Mouse (Mus musculus) forebrain, embryonic 12.5 days (tissue): ENCODE data around the gene Mef2c. TPM values are rescaled to one million over a fixed set of nuclear protein-coding genes. Genes with fewer than 3 reads are reported as not detected.

Experiments
- ATAC-seq: fragments of 200-750 bp; cut with Nextera tagmentation; 2 replicates; pipeline ENCODE4 v1.8.0; 2017; ENCODE audit warnings: moderate TSS enrichment; ENCODE audit not compliant: low FRiP score
- H3K27ac ChIP-seq: fragments of 300-500 bp; sonication (generic); 2 replicates; pipeline ENCODE4 v1.5.1; 2016; ENCODE audit warnings: mild to moderate bottlenecking
- H3K27me3 ChIP-seq: fragments of 300-500 bp; sonication (generic); 2 replicates; pipeline ENCODE4 v1.6.1; 2016; ENCODE audit warnings: mild to moderate bottlenecking
- H3K36me3 ChIP-seq: fragments of 300-500 bp; sonication (generic); replicated peaks from 2 replicates; pipeline ENCODE4 v1.6.1; 2016; ENCODE audit warnings: mild to moderate bottlenecking
- H3K4me1 ChIP-seq: fragments of 300-500 bp; sonication (generic); 2 replicates; pipeline ENCODE4 v1.6.1; 2016
- H3K4me2 ChIP-seq: fragments of 300-500 bp; sonication (generic); 2 replicates; pipeline ENCODE4 v1.6.1; 2016; ENCODE audit warnings: mild to moderate bottlenecking, moderate library complexity
- H3K4me3 ChIP-seq: fragments of 300-500 bp; sonication (generic); replicated peaks from 2 replicates; pipeline ENCODE4 v1.5.1; 2016; ENCODE audit warnings: mild to moderate bottlenecking
- H3K9ac ChIP-seq: fragments of 300-500 bp; sonication (generic); 2 replicates; pipeline ENCODE4 v1.6.1; 2016; ENCODE audit warnings: mild to moderate bottlenecking
- H3K9me3 ChIP-seq: fragments of 300-500 bp; sonication (generic); 2 replicates; pipeline ENCODE4 v1.6.1; 2016
- WGBS: fragments of 180-500 bp; shearing (Covaris S2); methylation state at CpG from one replicate; pipeline ENCODE4 v1.1.7; 2016; 5-methylcytosine and 5-hydroxymethylcytosine counted together
- polyA plus RNA-seq: library from polyadenylated mRNA; unstranded; fragments of >200 nt; fragmentation: Nextera tagmentation; extraction: Ambion mirVana; gene quantifications from 2 replicates; pipeline ENCODE4 v1.2.1, GENCODE M21; 2016

Gene Mef2c
- polyA plus RNA-seq, 1 experiment from 2014 or later: 33.3 TPM

- Histone ChIP-seq H3K27ac (no peak overlapping the region), H3K4me2 (peak overlapping the region; percentile 13), H3K36me3 (no peaks in the 10 kb centered on the region)
Measured at GRCm38 (mm10) chr13:83662089-83662551, 158.3 kb downstream of the Mef2c start.

GRCm38 (mm10) chr13:83666179-83666578, 162.3 kb downstream of the Mef2c start:
- Histone ChIP-seq H3K27ac (no peak overlapping the region), H3K36me3 (no peaks in the 10 kb centered on the region), H3K4me2 (no peak overlapping the region), H3K9ac (no peak overlapping the region), H3K4me1 (peaks cover 11% of the 10 kb centered on the region), H3K4me3 (no peak overlapping the region), H3K27me3 (no peaks in the 10 kb centered on the region), H3K9me3 (no peaks in the 10 kb centered on the region)
- 75% methylated on average over 7 of the region's 7 CpGs for WGBS
- ATAC-seq: no peak

More at GRCm38 (mm10) chr13:83662089-83662551, 158.3 kb downstream of the Mef2c start:
- Histone ChIP-seq H3K27me3 (no peaks in the 10 kb centered on the region), H3K9ac (no peak overlapping the region), H3K9me3 (no peaks in the 10 kb centered on the region), H3K4me1 (peaks cover 17% of the 10 kb centered on the region), H3K4me3 (no peak overlapping the region)
- peak; percentile 53 for ATAC-seq
- 54% methylated on average over 14 of the region's 14 CpGs for WGBS

GRCm38 (mm10) chr13:83667051-83667450, 163.2 kb downstream of the Mef2c start:
- Histone ChIP-seq H3K9ac (no peak overlapping the region), H3K4me3 (no peak overlapping the region), H3K27me3 (no peaks in the 10 kb centered on the region), H3K4me2 (no peak overlapping the region), H3K36me3 (no peaks in the 10 kb centered on the region), H3K4me1 (peaks cover 6% of the 10 kb centered on the region), H3K27ac (no peak overlapping the region), H3K9me3 (no peaks in the 10 kb centered on the region)
- WGBS: 74% methylated on average over 3 of the region's 3 CpGs
- no peak for ATAC-seq

DNA sequence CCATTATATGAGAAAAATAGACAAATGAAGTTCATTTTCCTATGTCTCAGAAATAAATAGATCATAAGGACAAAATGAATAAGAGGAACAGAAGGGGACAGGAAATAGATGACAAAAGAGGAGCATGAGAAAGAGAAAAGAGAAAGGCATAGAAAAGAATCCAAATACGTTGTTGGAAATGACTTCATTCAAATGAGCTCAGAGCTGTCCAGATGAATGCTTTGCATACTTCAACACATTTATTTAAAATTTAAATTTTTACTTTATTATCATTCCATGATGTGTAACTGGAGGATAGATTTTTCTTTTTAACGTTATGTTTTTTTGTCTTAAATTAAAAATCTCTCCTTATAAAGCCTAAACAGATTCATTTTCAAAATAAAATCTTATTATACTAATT, 203.8 kb downstream of the Mef2c start:
- Histone ChIP-seq H3K27ac (no peak overlapping the region), H3K9me3 (no peaks in the 10 kb centered on the region), H3K27me3 (peaks cover under 1% of the 10 kb centered on the region; the same call in 1 of the 2 replicates), H3K4me2 (no peak overlapping the region), H3K4me1 (peaks cover under 1% of the 10 kb centered on the region; the same call in 1 of the 2 replicates), H3K36me3 (no peaks in the 10 kb centered on the region), H3K9ac (no peak overlapping the region), H3K4me3 (no peak overlapping the region)
- ATAC-seq: no peak
- WGBS: 74% methylated on average over 2 of the region's 2 CpGs

- Histone ChIP-seq H3K36me3 (no peaks in the 10 kb centered on the region), H3K9ac (peak overlapping the region; percentile 40), H3K4me2 (peak overlapping the region; percentile 73), H3K9me3 (no peaks in the 10 kb centered on the region), H3K4me1 (peaks cover 15% of the 10 kb centered on the region), H3K4me3 (peak overlapping the region; percentile 15; the same call in 1 of the 2 replicates), H3K27me3 (peaks cover 12% of the 10 kb centered on the region; the same call in 1 of the 2 replicates), H3K27ac (peak overlapping the region; percentile 46; the same call in 1 of the 2 replicates)
- ATAC-seq: no peak
- WGBS: 20% methylated on average over 5 of the region's 5 CpGs
Measured at GRCm38 (mm10) chr13:83712778-83713380, 209.0 kb downstream of the Mef2c start.

DNA sequence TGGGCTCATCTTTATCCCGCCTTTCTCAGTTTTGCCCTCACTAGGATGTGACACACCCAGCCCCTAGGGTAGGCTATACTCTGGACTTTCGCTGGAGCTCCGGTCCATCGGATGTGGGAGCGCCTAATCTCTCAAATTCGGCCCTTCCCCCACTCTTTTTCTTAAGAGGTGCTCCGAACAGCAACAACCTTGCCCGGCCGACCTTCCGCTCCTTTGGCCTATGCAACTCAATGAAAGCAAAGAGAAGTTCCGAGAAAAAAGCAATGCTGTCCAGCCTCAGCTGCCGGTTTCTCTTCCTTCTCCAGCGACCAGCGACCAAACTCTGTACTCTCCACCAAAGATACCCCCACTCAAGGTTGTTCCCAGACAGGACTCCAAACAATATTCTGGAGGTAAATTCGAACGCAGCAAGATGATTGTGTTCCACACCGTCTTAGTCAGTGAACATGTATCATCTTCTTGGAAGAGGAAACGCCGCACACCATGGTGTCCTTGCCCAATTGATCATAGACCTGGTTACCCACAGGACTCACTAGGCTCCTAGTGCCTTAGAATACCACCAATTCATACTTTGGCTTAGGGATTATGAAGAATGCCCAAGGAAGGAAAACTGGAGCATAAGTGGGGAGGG, 209.9 kb downstream of the Mef2c start:
- Histone ChIP-seq H3K9ac (peak overlapping the region; percentile 100), H3K4me2 (peak overlapping the region; percentile 73), H3K36me3 (no peaks in the 10 kb centered on the region), H3K27me3 (peaks cover 12% of the 10 kb centered on the region; the same call in 1 of the 2 replicates), H3K9me3 (no peaks in the 10 kb centered on the region), H3K27ac (peak overlapping the region; percentile 100), H3K4me1 (peaks cover 15% of the 10 kb centered on the region), H3K4me3 (peak overlapping the region; percentile 87)
- ATAC-seq: no peak
- 2% methylated on average over 19 of the region's 19 CpGs for WGBS

GRCm38 (mm10) chr13:83714466-83715307, 210.9 kb downstream of the Mef2c start:
- H3K36me3 ChIP-seq: no peaks in the 10 kb centered on the region
- peak overlapping the region; percentile 87 for H3K4me3 ChIP-seq
- no peaks in the 10 kb centered on the region for H3K9me3 ChIP-seq
- peak overlapping the region; percentile 73 for H3K4me2 ChIP-seq
- WGBS: under 1% methylated on average over 22 of the region's 22 CpGs
- H3K27me3 ChIP-seq: peaks cover 12% of the 10 kb centered on the region; the same call in 1 of the 2 replicates
- peak overlapping the region; percentile 100 for H3K9ac ChIP-seq
- peak overlapping the region; percentile 100 for H3K27ac ChIP-seq
- peaks cover 15% of the 10 kb centered on the region for H3K4me1 ChIP-seq
- peak; percentile 91 for ATAC-seq

GRCm38 (mm10) chr13:83715308-83715785, 211.5 kb downstream of the Mef2c start:
- no peak; the same call in 1 of the 2 replicates for ATAC-seq
- H3K36me3 ChIP-seq: no peaks in the 10 kb centered on the region

GRCm38 (mm10) chr13:83715971-83716615, 212.3 kb downstream of the Mef2c start:
- peaks cover 12% of the 10 kb centered on the region; the same call in 1 of the 2 replicates for H3K27me3 ChIP-seq

More at GRCm38 (mm10) chr13:83715308-83715785, 211.5 kb downstream of the Mef2c start:
- Histone ChIP-seq H3K4me1 (peaks cover 15% of the 10 kb centered on the region), H3K9ac (peak overlapping the region; percentile 100), H3K9me3 (no peaks in the 10 kb centered on the region), H3K4me2 (peak overlapping the region; percentile 73), H3K4me3 (peak overlapping the region; percentile 87), H3K27ac (peak overlapping the region; percentile 100), H3K27me3 (peaks cover 12% of the 10 kb centered on the region; the same call in 1 of the 2 replicates)
- WGBS: under 1% methylated on average over 14 of the region's 14 CpGs

More at GRCm38 (mm10) chr13:83715971-83716615, 212.3 kb downstream of the Mef2c start:
- no peaks in the 10 kb centered on the region for H3K36me3 ChIP-seq
- WGBS: 2% methylated on average over 27 of the region's 27 CpGs
- peak overlapping the region; percentile 73 for H3K4me2 ChIP-seq
- no peak for ATAC-seq
- no peaks in the 10 kb centered on the region for H3K9me3 ChIP-seq
- H3K27ac ChIP-seq: peak overlapping the region; percentile 100
- peak overlapping the region; percentile 87 for H3K4me3 ChIP-seq
- H3K9ac ChIP-seq: peak overlapping the region; percentile 100
- H3K4me1 ChIP-seq: peaks cover 17% of the 10 kb centered on the region
